Mouse (Mus musculus): Measurements from ENCODE around the gene Unc119b.

DNA sequence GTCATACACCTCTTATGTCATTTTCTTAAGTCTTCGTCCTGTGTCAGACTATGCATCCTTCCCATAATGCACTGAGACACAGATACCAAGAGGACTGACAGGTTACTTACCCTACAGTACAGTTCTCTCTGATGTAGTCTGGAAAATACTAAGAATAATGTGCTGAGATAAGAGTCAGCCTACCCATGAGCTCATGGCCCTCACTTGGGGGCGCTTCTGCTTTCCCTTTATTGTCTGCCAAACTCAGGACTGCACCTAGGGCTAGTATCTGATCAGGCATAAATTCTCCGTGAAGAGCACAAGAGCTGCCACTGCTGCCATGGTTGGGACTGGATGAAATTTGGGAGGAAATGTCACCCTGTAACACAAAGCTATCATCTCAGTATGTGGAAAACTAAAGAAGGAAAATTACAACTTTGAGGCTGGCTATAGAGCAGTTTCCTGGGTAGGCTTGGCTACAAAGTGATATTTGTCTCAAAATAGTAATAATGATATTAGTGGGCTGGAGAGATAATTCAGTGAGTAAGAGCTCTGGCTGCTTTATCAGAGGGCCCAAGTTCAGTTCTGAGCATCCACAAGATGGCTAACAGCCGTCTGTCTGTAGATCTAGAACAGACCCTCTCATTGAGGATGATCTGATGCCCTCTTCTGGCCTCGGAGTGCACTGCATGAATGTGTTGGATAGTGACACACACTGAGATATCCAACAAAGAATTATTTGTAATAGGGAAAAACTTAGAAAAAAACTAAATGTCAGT is 58.5 kb downstream of the Unc119b start:
- peak; percentile 73 for TF ChIP-seq CTCF (conservative IDR thresholded peaks at IDR 0.05; ENCODE audit: low read length)
- TF ChIP-seq POU5F1 (IDR thresholded peaks at IDR 0.05; ENCODE audit: borderline replicate concordance, low read length) = no peak
- no peak for TF ChIP-seq NANOG (IDR thresholded peaks at IDR 0.05; ENCODE audit: borderline replicate concordance, low read length)
